Mouse (Mus musculus) kidney, adult 2 months (tissue): ENCODE measurements at regions not wholly inside any gene's neighbourhood (a gene's known extent, or its start where the extent isn't known, plus 50 kb on each side); places are given as distances from the start of the nearest gene placed in this dataset.

Experiments
- DNase-seq: peaks from one replicate; pipeline ENCODE4 v3.0.0; 2021
- H3K27ac ChIP-seq: fragments of 200-500 bp; 2 replicates; pipeline ENCODE4 v1.5.1; 2012; ENCODE audit warnings: low read depth, low read length, control low read depth, inconsistent platforms; ENCODE audit not compliant: insufficient read depth
- H3K27me3 ChIP-seq: fragments of 200-500 bp; replicated peaks from 2 replicates; pipeline ENCODE4 v1.6.1; 2012; ENCODE audit warnings: mild to moderate bottlenecking, moderate library complexity, low read length, inconsistent platforms; ENCODE audit not compliant: control insufficient read depth, insufficient read depth
- H3K36me3 ChIP-seq: fragments of 200-500 bp; 2 replicates; pipeline ENCODE4 v1.6.1; 2012; ENCODE audit warnings: mild to moderate bottlenecking, moderate library complexity, low read length, inconsistent platforms; ENCODE audit not compliant: control insufficient read depth, insufficient read depth
- H3K4me1 ChIP-seq: fragments of 200-500 bp; 2 replicates; pipeline ENCODE4 v1.6.1; 2011; ENCODE audit warnings: low read length; ENCODE audit not compliant: control insufficient read depth, insufficient read depth
- H3K4me3 ChIP-seq: fragments of 200-500 bp; 2 replicates; pipeline ENCODE4 v1.5.1; 2011; ENCODE audit warnings: mild to moderate bottlenecking, low read depth, low read length, control low read depth; ENCODE audit not compliant: insufficient read depth
- CTCF ChIP-seq: fragments of 200-500 bp; conservative IDR thresholded peaks from 2 replicates; pipeline ENCODE4 v1.5.1; 2011; ENCODE audit warnings: low read depth, mild to moderate bottlenecking, control low read depth, low read length, moderate library complexity, mixed read lengths; ENCODE audit not compliant: insufficient read depth, insufficient read length
- POLR2A ChIP-seq: fragments of 200-500 bp; IDR thresholded peaks from one replicate; pipeline ENCODE4 v1.6.1; 2011; ENCODE audit warnings: low read depth, low read length, control low read depth
- WGBS: fragments of 180-500 bp; shearing (Covaris S2); methylation state at CpG from one replicate; pipeline ENCODE4 v1.1.7; 2018; 5-methylcytosine and 5-hydroxymethylcytosine counted together

DNA sequence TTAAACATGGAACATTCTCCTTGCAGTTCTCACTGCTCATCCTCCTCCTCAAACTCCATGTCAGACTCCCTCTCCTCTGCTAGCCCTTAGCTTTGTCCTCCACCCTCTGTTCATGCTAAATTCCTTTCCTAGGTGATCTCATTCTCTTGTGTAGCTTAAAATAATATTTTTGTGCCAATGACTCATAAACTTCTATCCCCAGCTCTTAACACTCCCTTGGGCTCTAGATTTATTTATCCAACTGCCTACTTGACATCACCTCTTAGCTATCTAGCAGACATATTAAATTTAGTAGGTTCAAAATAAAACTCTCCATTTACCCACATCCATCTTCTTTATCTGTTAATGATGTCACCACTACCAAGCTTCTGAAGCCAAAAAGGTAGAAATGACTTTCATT lies 1036.6 kb upstream of the Gm7489 start:
- no peaks in the 10 kb centered on the region for H3K27me3 ChIP-seq
- no peak for DNase-seq
- no peak overlapping the region for H3K4me3 ChIP-seq
- H3K27ac ChIP-seq = no peak overlapping the region
- no peaks in the 10 kb centered on the region for H3K36me3 ChIP-seq
- no peak for TF ChIP-seq CTCF
- no peak for TF ChIP-seq POLR2A
- H3K4me1 ChIP-seq = no peaks in the 10 kb centered on the region

DNA sequence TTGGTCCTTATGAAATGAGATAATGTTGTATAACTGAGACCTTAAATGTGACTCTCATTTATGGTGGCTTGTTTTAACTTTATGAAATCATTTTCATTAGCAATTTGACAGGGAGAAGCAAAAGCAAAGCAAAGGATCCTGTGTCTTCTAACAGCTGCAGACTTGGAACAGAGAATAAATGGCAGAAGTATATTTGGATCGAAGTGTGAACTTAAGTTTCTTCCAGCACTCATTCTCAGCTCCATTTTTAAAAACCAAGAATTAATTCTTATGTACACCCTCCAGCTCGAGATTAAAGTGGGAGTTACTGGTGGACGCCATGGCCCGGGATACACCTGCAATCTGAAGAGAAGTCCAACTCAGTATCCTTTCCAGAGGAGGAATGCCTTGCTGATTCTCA lies 1026.0 kb upstream of the Gm7489 start:
- no peaks in the 10 kb centered on the region for H3K4me1 ChIP-seq
- H3K27ac ChIP-seq = no peak overlapping the region
- TF ChIP-seq POLR2A = no peak
- TF ChIP-seq CTCF = no peak
- WGBS = 80% methylated on average over 4 of the region's 4 CpGs
- no peaks in the 10 kb centered on the region for H3K36me3 ChIP-seq
- DNase-seq = no peak
- no peak overlapping the region for H3K4me3 ChIP-seq
- H3K27me3 ChIP-seq = no peaks in the 10 kb centered on the region

DNA sequence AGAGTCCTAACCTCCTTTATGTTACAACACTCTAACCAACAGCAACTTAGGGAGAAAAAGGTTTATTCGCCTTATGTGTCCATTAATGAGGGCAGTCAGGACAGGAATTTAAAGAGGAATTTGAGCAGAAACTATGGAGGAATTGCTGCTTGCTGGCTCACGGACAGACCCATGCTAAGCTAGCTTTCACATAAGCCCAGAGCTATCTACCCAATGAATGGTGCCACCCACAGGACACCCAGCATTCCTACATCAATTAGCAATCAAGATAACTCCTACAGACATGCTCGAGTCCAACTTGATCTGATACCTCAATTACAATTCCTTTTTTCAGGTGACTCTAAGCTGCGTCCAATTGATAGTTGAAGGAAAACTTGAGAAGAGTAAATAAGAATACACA lies 1021.2 kb upstream of the Gm7489 start:
- Histone ChIP-seq H3K27me3 (no peaks in the 10 kb centered on the region), H3K4me1 (no peaks in the 10 kb centered on the region), H3K27ac (no peak overlapping the region), H3K4me3 (no peak overlapping the region), H3K36me3 (no peaks in the 10 kb centered on the region)
- no peak for DNase-seq
- TF ChIP-seq POLR2A (no peak), CTCF (no peak)
- 85% methylated on average over 4 of the region's 4 CpGs for WGBS

DNA sequence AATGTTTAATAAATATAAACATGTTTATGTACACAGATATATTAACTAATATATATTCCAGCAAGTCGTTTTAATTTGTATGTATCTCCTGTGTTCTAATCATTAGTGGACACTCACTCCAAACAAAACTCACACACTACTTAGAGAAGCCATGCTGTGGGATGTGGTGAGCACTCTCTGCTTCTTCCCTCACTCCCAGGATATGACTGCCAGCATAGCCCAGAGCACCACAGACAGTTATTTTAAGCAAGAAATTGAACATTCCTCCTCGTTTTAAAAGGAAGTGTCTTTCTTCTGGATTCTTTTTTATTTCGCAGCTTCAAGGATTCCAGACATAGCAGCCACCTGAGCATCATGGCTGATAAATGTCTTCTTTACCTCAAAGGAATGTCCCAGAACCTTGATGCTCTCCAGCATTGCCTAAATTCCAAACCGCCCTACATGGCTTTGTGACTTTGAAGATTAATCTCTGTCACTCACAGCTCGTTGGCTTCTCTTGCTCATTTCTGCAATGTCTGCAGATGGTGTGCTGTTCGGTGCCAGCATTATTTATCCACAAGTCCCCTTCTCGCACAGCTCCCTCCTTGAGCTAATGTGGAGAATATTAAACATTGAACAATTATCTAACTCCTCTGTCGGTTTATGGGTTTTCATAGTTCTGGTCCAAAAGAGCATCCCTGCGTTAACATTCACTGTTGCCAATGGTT lies 992.3 kb upstream of the Gm7489 start:
- Histone ChIP-seq H3K4me1 (no peaks in the 10 kb centered on the region), H3K27ac (no peak overlapping the region), H3K27me3 (no peaks in the 10 kb centered on the region), H3K36me3 (no peaks in the 10 kb centered on the region), H3K4me3 (no peak overlapping the region)
- no peak for DNase-seq
- no peak for TF ChIP-seq CTCF
- TF ChIP-seq POLR2A = no peak
- WGBS = 60% methylated on average over 9 of the region's 9 CpGs

DNA sequence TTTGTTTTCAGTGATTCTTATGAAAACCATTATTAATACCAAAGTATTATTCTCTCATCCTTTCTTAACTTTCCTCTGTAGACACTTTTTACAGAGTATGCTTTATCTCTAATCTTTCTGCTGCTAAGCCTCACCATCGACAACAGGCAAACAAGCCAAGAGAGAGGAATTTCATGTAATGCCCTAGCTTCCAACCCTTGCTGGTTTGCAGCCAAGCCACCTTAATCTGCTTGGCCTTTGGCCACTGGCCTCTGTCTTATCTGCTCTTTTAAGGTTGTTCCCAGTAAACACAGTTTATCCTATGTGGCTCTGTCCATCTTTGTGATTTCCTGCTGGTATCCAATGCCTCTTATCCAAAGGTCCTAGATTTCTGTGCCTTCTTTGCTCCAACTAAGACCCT lies 986.6 kb upstream of the Gm7489 start:
- WGBS = 64% methylated on average over 1 of the region's 1 CpGs
- Histone ChIP-seq H3K4me3 (no peak overlapping the region), H3K36me3 (no peaks in the 10 kb centered on the region), H3K27me3 (no peaks in the 10 kb centered on the region), H3K4me1 (no peaks in the 10 kb centered on the region), H3K27ac (no peak overlapping the region)
- TF ChIP-seq POLR2A (no peak), CTCF (no peak)
- DNase-seq = no peak

DNA sequence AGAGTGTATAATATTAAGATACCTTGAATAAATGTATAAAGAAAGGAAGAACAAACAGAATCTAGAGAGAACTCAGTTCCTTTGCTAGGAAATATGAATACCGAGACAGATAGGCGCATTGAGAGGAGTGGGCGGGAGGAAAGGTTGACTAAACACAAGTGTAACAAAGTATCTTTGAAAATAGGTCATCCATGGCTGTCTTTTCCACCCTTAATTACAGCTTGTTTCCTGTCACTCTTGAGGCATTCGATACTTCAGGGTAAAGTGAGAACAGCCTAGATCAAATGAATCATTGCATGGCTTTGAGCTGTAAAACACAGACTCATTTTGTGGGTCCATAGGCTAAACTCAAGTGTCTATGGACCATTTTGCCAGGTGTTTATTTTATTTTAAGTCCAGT lies 985.3 kb upstream of the Gm7489 start:
- no peak for TF ChIP-seq CTCF
- TF ChIP-seq POLR2A = no peak
- Histone ChIP-seq H3K27ac (no peak overlapping the region), H3K4me1 (no peaks in the 10 kb centered on the region), H3K27me3 (no peaks in the 10 kb centered on the region), H3K4me3 (no peak overlapping the region), H3K36me3 (no peaks in the 10 kb centered on the region)
- WGBS = 30% methylated on average over 4 of the region's 4 CpGs
- DNase-seq = no peak

DNA sequence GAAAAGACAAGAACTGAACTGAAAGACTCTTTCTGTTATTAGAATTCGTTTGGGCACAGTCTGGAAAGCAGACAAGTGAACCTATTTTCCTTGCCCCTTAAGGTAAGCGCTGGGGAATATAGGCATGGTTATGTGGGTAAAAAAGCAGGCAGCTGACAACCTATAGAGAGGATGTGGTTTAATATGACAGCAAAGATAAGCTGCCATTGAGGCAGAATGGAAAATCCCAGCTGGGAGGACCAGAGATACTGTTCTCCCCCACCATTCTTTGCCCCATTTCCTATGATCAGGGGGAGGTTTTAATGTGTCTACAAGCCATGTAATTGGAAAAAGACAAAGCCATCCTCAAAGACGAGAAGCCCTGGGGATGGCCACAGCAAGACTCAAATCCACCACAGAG lies 984.9 kb upstream of the Gm7489 start:
- no peaks in the 10 kb centered on the region for H3K36me3 ChIP-seq
- H3K4me1 ChIP-seq = no peaks in the 10 kb centered on the region
- 48% methylated on average over 3 of the region's 3 CpGs for WGBS
- no peak overlapping the region for H3K4me3 ChIP-seq
- TF ChIP-seq CTCF = no peak
- TF ChIP-seq POLR2A = no peak
- no peak for DNase-seq
- H3K27ac ChIP-seq = no peak overlapping the region
- H3K27me3 ChIP-seq = no peaks in the 10 kb centered on the region
